Mouse (Mus musculus): ENCODE results near the gene Actr1a.

Actr1a gene

DNA sequence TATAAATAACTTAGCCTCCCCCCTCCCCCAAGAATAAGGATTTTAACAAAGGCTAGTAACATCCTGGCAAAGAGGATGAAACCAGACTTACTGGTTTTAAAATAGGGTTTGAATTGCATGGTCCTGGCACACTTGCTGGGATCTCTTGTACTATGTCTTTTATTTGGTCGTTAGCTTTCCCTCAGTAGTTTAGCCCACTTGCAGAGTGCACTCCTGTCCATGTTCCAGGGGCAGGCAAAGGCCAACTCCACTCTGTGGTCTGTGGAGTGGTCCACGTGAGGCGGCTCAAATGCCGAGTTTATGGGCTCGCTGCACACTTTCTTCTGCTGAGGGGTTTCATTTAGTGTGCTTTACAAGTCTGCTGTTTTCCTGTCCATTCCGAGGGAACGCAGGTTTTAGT, 4.3 kb upstream of the Actr1a start:
- DNase-seq (ENCODE audit: low spot score): no peak

- DNase-seq (ENCODE audit: low spot score): no peak
Measured at GRCm38 (mm10) chr19:46399372-46399771, 3.8 kb upstream of the Actr1a start.

- no peak for DNase-seq (ENCODE audit: low spot score)
Measured at GRCm38 (mm10) chr19:46398401-46398800, 2.9 kb upstream of the Actr1a start.

DNA sequence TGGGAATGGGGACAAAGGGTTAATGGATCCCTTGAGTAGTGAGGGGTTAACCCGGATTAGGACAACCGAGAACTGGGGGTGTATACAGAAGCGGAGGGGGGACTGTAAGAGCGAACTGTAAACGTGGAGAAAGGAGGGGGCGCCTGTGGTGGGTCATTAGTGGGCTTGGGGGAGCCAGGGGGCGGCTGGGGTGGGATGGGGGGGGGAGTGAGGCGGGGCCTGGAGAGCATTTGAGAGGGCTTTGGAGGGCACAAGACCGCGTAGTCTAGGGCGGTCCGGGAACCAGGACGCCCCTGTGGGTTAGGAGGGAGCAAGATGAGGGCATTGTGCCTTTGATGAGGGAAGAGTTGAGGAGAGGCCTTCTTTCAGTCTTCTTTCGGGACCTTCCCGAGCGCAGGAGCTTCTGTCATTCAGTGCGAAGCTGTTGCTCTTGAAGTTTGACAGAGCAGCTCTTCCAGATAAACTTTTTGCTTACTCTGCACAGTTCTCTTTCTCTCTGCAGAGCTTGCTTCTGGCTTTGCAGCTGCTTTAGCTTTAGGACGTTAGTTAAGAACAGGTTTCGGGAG, 2.0 kb upstream of the Actr1a start:
- DNase-seq (ENCODE audit: low spot score): peak; percentile 15

GRCm38 (mm10) chr19:46396686-46397435, 1.3 kb upstream of the Actr1a start, which contains the start of gene Sufu:
Gene Sufu, plus strand, starts transcription at chr19:46396896.
- DNase-seq (ENCODE audit: low spot score): peak; percentile 99

DNA sequence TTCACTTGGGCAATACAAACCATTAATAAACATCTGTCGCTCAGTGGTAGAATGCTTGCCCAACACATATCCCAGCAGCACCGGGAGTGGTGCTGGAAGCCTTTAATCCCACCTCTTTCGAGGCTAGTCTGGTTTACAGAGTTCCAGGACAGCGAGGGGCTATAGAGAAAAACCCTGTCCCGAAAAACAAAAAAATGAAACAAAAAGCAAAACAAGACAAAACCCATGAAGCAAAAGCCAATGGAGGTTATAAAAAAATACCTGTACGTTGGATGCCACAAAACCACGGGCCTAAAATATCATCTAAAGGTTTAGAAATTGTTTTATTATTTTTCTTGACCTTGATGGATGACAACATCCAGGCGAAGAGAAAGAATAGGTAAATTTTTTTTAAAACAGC, 561 bp upstream of the Actr1a start:
- DNase-seq (ENCODE audit: low spot score): no peak

DNA sequence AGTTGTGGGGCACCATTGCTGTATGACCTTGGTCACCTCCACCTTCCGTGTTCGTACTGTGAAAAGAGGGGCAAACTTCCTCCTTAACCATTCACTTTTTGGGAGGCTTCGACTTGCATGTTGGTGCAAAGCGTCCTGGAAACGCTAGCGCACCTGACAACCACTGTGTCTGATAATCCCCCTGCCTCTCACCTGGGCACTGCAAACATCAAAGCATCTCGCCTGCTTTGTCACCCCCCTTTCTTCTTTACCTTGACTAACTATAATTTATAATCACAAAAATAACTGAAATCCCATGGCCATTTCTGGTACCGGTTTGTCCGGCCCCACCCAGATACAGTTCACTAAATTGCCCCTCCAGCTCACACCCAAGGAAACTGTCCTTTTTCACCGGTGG, 838 bp downstream of the Actr1a start:
- DNase-seq (ENCODE audit: low spot score): no peak

- peak; percentile 28 for DNase-seq (ENCODE audit: low spot score)
Measured at GRCm38 (mm10) chr19:46392018-46392417, 3.5 kb downstream of the Actr1a start.

- DNase-seq (ENCODE audit: low spot score): no peak
Measured at GRCm38 (mm10) chr19:46389872-46390271, 5.7 kb downstream of the Actr1a start.

DNA sequence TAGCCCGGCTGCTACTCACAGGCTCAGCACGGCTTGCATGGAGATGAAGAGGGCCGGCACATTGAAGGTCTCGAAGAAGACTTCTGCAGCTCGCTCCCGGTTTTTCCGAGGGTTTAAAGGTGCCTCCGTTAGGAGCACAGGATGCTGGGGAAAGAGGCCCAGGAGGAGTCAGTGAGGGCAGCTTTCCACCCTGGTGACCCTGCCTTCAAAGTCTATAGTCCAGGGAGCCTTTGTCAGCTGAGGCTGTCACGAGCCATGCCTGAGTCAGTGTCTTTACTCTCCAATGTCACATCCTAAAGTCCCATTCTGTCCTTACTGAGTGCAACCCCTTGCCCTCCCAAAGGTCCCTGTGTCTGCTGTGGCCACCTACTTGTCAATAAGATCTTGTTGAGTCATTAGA, 13.3 kb downstream of the Actr1a start:
- DNase-seq (ENCODE audit: low spot score): no peak

GRCm38 (mm10) chr19:46375891-46376290, 19.7 kb downstream of the Actr1a start:
- no peak for DNase-seq (ENCODE audit: low spot score)

- no peak for DNase-seq (ENCODE audit: low spot score)
Measured at GRCm38 (mm10) chr19:46375489-46375888, 20.1 kb downstream of the Actr1a start.

DNA sequence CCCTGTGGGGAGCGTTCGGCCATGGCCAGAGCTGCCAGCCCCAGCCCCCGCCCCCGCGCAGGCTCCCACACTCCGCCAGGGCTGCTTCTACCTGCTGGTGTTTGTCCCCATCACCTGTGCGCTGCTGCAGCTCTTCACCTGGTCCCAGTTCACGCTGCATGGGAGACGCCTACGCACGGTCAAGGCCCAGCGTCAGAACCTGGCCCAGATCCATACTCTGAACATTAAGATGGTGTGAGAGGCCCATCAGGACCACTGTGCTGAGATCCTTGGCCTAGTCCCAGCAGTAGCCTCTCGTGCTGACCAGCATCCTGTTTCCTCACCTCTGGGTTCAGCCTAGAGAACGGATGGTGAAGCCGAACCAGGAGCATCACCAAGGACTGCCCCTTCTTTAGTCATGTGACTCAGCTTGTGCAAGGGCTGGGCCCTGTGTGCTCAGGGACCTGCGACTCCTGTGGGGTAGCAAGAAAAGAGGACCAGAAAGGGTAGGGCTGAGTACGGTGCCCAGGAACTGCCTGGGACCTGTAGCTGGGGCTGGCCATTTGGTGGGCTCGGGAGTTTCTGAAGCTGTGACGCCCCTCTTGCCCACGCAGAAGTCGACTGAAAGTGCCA, 21.0 kb downstream of the Actr1a start:
- no peak for DNase-seq (ENCODE audit: low spot score)

GRCm38 (mm10) chr19:46369204-46369603, 26.3 kb downstream of the Actr1a start:
- no peak for DNase-seq (ENCODE audit: low spot score)

DNA sequence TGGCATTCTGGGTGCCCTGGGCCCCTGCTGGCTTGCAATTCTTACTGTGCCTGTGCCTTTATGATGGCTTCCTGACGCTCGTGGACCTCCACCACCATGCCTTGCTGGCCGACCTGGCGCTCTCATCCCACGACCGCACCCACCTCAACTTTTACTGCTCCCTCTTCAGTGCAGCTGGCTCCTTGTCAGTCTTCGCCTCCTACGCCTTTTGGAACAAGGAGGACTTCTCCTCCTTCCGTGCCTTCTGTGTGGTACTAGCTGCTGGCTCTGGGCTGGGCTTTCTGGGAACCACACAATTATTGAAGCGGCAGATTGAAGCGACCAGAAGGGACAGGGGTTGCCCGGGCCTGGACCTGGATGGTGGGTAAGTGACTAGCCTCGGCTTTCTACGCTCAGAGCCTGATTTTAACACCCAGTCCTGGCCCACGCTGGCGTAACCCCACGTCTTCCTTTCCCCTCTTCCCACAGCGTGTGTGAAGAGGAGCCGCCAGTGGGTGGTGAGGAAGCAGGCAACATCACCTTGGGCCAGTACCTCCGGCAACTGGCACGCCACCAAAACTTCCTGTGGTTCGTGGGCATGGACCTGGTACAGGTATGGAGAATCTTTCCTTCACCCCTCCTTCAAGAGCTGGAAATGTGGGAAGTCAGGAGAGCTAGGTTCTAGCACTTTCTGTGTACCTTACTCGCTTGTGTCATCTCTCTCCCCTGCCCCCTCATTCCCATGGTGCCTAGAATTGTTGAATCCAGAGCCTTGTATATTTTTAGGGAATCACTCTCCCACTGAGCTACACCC, 27.6 kb downstream of the Actr1a start:
- no peak for DNase-seq (ENCODE audit: low spot score)

GRCm38 (mm10) chr19:46363294-46364009, 32.1 kb downstream of the Actr1a start:
- DNase-seq (ENCODE audit: low spot score): no peak

DNA sequence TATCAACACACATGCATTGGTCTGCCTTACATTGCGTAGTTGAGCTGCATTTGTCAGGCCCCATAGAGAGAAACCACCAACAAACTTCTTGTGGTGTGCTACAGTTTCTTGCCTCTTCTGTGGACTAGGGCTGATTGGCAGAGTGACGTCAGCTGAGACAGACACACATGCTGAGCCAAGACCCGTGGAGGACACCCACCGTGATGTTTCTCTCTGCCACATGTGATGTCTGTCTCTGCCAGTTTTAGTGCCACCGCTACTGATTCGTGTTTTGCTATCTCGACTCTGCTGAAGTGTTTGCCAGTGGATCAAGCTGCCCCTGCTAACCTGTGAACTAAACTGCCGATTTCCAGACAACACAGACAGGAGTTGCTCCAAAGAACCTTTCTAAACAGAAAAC, 33.4 kb downstream of the Actr1a start:
- DNase-seq (ENCODE audit: low spot score): no peak

GRCm38 (mm10) chr19:46358381-46358780, 37.2 kb downstream of the Actr1a start:
- no peak for DNase-seq (ENCODE audit: low spot score)

DNA sequence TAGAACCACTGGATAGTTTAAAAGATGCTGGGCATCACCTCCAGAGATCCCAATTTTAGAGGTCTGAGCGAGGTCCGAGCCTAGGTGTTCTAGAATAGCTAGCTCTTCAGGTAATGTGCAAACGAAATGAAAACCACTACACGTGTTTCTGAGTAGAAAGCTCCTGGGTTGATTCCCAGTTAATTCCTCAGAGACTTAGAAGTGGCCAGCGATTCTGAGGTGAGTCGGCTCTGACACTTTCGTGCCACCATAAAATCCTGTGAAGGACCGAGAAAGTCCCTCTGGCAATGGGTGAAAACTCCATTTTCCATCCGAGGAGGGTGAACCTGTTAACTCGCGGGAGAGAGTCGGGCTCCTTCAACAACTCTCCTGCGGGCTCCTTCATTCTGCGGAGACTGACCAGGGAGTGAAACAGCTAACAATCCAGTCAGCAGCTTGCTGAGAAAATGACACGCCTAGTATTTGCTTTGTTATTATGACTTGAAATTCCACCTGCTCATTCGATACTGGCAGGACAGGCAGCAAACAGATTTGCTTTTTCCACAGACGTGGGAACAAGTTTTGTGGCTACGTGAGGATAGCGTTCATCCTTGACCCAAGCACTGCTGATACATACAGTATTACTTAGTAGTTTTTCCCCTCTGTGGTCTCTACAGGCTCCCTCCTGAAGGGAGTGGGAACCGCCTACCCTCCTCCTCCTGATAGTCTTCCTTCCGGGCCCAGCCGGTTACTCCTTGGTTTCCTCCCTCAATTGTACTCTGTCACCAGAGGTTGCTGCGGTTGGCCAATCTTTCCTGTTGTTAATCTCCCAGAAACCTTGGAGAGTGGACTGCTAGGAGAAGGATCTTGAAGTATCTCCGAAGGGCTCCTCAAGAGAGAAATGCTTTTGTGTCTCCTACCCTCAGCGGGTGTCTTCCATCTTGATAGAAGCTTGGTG, 37.9 kb downstream of the Actr1a start:
- DNase-seq (ENCODE audit: low spot score): no peak

DNA sequence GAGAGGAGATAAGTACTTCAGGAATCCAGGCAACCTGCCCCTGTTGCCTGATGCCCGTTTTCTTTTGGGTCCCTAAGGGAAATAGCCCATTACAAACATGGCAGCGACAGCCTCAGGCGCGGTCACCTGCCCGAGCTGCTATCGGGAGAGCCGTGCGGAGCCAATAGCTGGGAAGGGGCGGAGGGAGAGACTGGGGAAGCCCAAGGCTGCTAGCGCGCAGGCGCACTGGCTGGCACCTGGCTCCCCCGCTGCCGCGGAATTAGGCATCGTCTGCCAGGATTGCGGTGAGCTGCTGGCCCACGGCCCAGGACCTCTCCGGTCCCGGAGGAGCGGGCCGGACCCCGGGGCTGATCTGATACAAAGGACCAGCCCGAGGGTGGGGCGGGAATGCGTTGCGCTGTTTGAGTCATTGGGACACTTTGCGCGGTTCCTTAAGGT, 38.8 kb downstream of the Actr1a start:
- DNase-seq (ENCODE audit: low spot score): peak; percentile 76
